Mouse (Mus musculus): ENCODE measurements at regions not wholly inside any gene's neighbourhood (a gene's known extent, or its start where the extent isn't known, plus 50 kb on each side); places are given as distances from the start of the nearest gene placed in this dataset.

GRCm38 (mm10) chr16:42612011-42612410, 263.7 kb upstream of the Zbtb20 start:
- TF ChIP-seq POU5F1 (IDR thresholded peaks at IDR 0.05; ENCODE audit: borderline replicate concordance, low read length) (no peak), CTCF (conservative IDR thresholded peaks at IDR 0.05; ENCODE audit: low read length) (no peak), NANOG (IDR thresholded peaks at IDR 0.05; ENCODE audit: borderline replicate concordance, low read length) (no peak)
- H3K27me3 ChIP-seq (ENCODE audit: insufficient read depth, low read length) = no peaks in the 10 kb centered on the region
- H3K4me3 ChIP-seq (replicated peaks; ENCODE audit: low read length) = no peak overlapping the region
- H3K4me1 ChIP-seq (replicated peaks; ENCODE audit: low read depth, low read length) = no peaks in the 10 kb centered on the region
- H3K36me3 ChIP-seq (ENCODE audit: insufficient read depth, low read length) = no peaks in the 10 kb centered on the region
- H3K9me3 ChIP-seq (ENCODE audit: low read length) = no peaks in the 10 kb centered on the region

- H3K27me3 ChIP-seq (ENCODE audit: insufficient read depth, low read length) = no peaks in the 10 kb centered on the region
- H3K9me3 ChIP-seq (ENCODE audit: low read length) = peaks cover under 1% of the 10 kb centered on the region; the same call in 1 of the 2 replicates
- H3K4me3 ChIP-seq (replicated peaks; ENCODE audit: low read length) = no peak overlapping the region
- no peaks in the 10 kb centered on the region for H3K36me3 ChIP-seq (ENCODE audit: insufficient read depth, low read length)
- TF ChIP-seq CTCF (conservative IDR thresholded peaks at IDR 0.05; ENCODE audit: low read length) (no peak), NANOG (IDR thresholded peaks at IDR 0.05; ENCODE audit: borderline replicate concordance, low read length) (no peak), POU5F1 (IDR thresholded peaks at IDR 0.05; ENCODE audit: borderline replicate concordance, low read length) (no peak)
- no peaks in the 10 kb centered on the region for H3K4me1 ChIP-seq (replicated peaks; ENCODE audit: low read depth, low read length)
Measured at GRCm38 (mm10) chr16:42608336-42608735, 267.3 kb upstream of the Zbtb20 start.

- H3K36me3 ChIP-seq (ENCODE audit: insufficient read depth, low read length) = no peaks in the 10 kb centered on the region
- no peak overlapping the region for H3K4me3 ChIP-seq (replicated peaks; ENCODE audit: low read length)
- TF ChIP-seq CTCF (conservative IDR thresholded peaks at IDR 0.05; ENCODE audit: low read length) = no peak
- TF ChIP-seq NANOG (IDR thresholded peaks at IDR 0.05; ENCODE audit: borderline replicate concordance, low read length) = no peak
- no peak for TF ChIP-seq POU5F1 (IDR thresholded peaks at IDR 0.05; ENCODE audit: borderline replicate concordance, low read length)
- H3K4me1 ChIP-seq (replicated peaks; ENCODE audit: low read depth, low read length) = peaks cover 26% of the 10 kb centered on the region
- peaks cover 5% of the 10 kb centered on the region for H3K9me3 ChIP-seq (ENCODE audit: low read length)
- no peaks in the 10 kb centered on the region for H3K27me3 ChIP-seq (ENCODE audit: insufficient read depth, low read length)
Measured at GRCm38 (mm10) chr16:42592321-42592720, 251.9 kb upstream of the Gap43 start.

GRCm38 (mm10) chr16:42591530-42591929, 251.1 kb upstream of the Gap43 start:
- H3K27me3 ChIP-seq (ENCODE audit: insufficient read depth, low read length) = no peaks in the 10 kb centered on the region
- H3K4me1 ChIP-seq (replicated peaks; ENCODE audit: low read depth, low read length) = peaks cover 26% of the 10 kb centered on the region
- TF ChIP-seq POU5F1 (IDR thresholded peaks at IDR 0.05; ENCODE audit: borderline replicate concordance, low read length) (no peak), CTCF (conservative IDR thresholded peaks at IDR 0.05; ENCODE audit: low read length) (no peak), NANOG (IDR thresholded peaks at IDR 0.05; ENCODE audit: borderline replicate concordance, low read length) (no peak)
- peaks cover 5% of the 10 kb centered on the region for H3K9me3 ChIP-seq (ENCODE audit: low read length)
- no peaks in the 10 kb centered on the region for H3K36me3 ChIP-seq (ENCODE audit: insufficient read depth, low read length)
- H3K4me3 ChIP-seq (replicated peaks; ENCODE audit: low read length) = no peak overlapping the region

GRCm38 (mm10) chr16:42586196-42586595, 245.7 kb upstream of the Gap43 start:
- no peaks in the 10 kb centered on the region for H3K27me3 ChIP-seq (ENCODE audit: insufficient read depth, low read length)
- H3K9me3 ChIP-seq (ENCODE audit: low read length) = no peaks in the 10 kb centered on the region
- peaks cover 13% of the 10 kb centered on the region for H3K4me1 ChIP-seq (replicated peaks; ENCODE audit: low read depth, low read length)
- H3K36me3 ChIP-seq (ENCODE audit: insufficient read depth, low read length) = no peaks in the 10 kb centered on the region
- no peak overlapping the region for H3K4me3 ChIP-seq (replicated peaks; ENCODE audit: low read length)
- no peak for TF ChIP-seq CTCF (conservative IDR thresholded peaks at IDR 0.05; ENCODE audit: low read length)
- TF ChIP-seq POU5F1 (IDR thresholded peaks at IDR 0.05; ENCODE audit: borderline replicate concordance, low read length) = no peak
- no peak for TF ChIP-seq NANOG (IDR thresholded peaks at IDR 0.05; ENCODE audit: borderline replicate concordance, low read length)

- TF ChIP-seq POU5F1 (IDR thresholded peaks at IDR 0.05; ENCODE audit: borderline replicate concordance, low read length) (peak; percentile 75; the same call in 1 of the 2 replicates), CTCF (conservative IDR thresholded peaks at IDR 0.05; ENCODE audit: low read length) (no peak), NANOG (IDR thresholded peaks at IDR 0.05; ENCODE audit: borderline replicate concordance, low read length) (no peak; the same call in 1 of the 2 replicates)
- Histone ChIP-seq H3K9me3 (ENCODE audit: low read length) (peaks cover 28% of the 10 kb centered on the region), H3K4me1 (replicated peaks; ENCODE audit: low read depth, low read length) (peaks cover 33% of the 10 kb centered on the region), H3K4me3 (replicated peaks; ENCODE audit: low read length) (peak overlapping the region; percentile 37; the same call in 1 of the 2 replicates), H3K27me3 (ENCODE audit: insufficient read depth, low read length) (no peaks in the 10 kb centered on the region), H3K36me3 (ENCODE audit: insufficient read depth, low read length) (no peaks in the 10 kb centered on the region; the same call in 1 of the 2 replicates)
Measured at GRCm38 (mm10) chr16:42575517-42575946, 235.1 kb upstream of the Gap43 start.

- TF ChIP-seq NANOG (IDR thresholded peaks at IDR 0.05; ENCODE audit: borderline replicate concordance, low read length) (no peak), POU5F1 (IDR thresholded peaks at IDR 0.05; ENCODE audit: borderline replicate concordance, low read length) (no peak)
- H3K27me3 ChIP-seq (ENCODE audit: insufficient read depth, low read length) = no peaks in the 10 kb centered on the region
- no peaks in the 10 kb centered on the region; the same call in 1 of the 2 replicates for H3K36me3 ChIP-seq (ENCODE audit: insufficient read depth, low read length)
- peak overlapping the region; percentile 37; the same call in 1 of the 2 replicates for H3K4me3 ChIP-seq (replicated peaks; ENCODE audit: low read length)
- peaks cover 31% of the 10 kb centered on the region for H3K9me3 ChIP-seq (ENCODE audit: low read length)
- peaks cover 37% of the 10 kb centered on the region for H3K4me1 ChIP-seq (replicated peaks; ENCODE audit: low read depth, low read length)
Measured at GRCm38 (mm10) chr16:42574978-42575377, 234.5 kb upstream of the Gap43 start.

GRCm38 (mm10) chr16:42570246-42570996, 230.0 kb upstream of the Gap43 start:
- Histone ChIP-seq H3K9me3 (ENCODE audit: low read length) (peaks cover 13% of the 10 kb centered on the region), H3K36me3 (ENCODE audit: insufficient read depth, low read length) (no peaks in the 10 kb centered on the region), H3K27me3 (ENCODE audit: insufficient read depth, low read length) (no peaks in the 10 kb centered on the region), H3K4me3 (replicated peaks; ENCODE audit: low read length) (no peak overlapping the region), H3K4me1 (replicated peaks; ENCODE audit: low read depth, low read length) (peaks cover 24% of the 10 kb centered on the region)
- no peak for TF ChIP-seq CTCF (conservative IDR thresholded peaks at IDR 0.05; ENCODE audit: low read length)
- TF ChIP-seq NANOG (IDR thresholded peaks at IDR 0.05; ENCODE audit: borderline replicate concordance, low read length) = no peak
- TF ChIP-seq POU5F1 (IDR thresholded peaks at IDR 0.05; ENCODE audit: borderline replicate concordance, low read length) = no peak
